Mouse (Mus musculus): ENCODE data around the gene Magi1.

The Magi1 gene

GRCm38 (mm10) chr6:93985111-93985510 lies 298.6 kb downstream of the Magi1 start:
- no peak for DNase-seq (ENCODE audit: low spot score in 2 of 2)

- DNase-seq (ENCODE audit: low spot score in 2 of 2): no peak
Observed at GRCm38 (mm10) chr6:93983551-93983950, 300.2 kb downstream of the Magi1 start.

- no peak for DNase-seq (ENCODE audit: low spot score in 2 of 2)
Observed at GRCm38 (mm10) chr6:93981211-93981610, 302.5 kb downstream of the Magi1 start.

DNA sequence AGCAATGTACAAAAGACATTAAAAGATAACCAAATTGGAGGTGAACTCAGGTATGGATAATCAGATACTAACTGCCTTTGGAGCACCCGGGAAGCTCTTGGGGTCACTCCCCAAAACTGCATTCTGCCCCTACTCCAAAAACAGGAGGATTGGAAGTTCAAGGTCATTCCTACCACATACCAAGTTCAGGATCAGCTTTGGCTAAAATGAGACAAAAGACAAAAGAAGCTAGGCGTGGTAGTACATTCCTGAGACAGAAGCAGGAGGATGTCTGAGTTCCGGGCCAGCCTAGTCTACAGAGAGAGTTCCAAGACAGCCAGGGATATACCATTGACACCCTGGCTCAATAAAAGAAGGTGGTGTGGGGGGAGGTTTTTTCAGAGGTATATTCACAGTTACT lies 304.5 kb downstream of the Magi1 start:
- DNase-seq (ENCODE audit: low spot score in 2 of 2): no peak

DNA sequence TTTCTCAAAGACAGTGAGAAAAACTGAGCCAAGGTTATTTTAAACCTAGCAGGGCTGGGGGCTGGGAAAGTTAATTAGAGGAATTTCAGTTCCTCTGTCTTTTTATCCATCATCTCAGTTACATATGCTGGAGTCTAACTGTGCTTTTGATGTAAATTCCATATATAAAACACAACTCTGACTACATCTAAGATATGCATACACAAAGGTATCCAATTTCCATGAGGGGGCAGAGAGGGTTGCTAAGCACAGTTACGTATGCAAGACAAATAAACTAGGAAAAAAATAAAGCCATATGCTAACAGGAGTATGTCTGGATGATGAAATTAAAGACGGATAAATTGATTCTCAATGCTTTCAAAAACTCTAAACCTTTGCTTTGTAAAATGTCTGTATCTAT lies 315.0 kb downstream of the Magi1 start:
- DNase-seq (ENCODE audit: low spot score in 2 of 2): no peak

DNA sequence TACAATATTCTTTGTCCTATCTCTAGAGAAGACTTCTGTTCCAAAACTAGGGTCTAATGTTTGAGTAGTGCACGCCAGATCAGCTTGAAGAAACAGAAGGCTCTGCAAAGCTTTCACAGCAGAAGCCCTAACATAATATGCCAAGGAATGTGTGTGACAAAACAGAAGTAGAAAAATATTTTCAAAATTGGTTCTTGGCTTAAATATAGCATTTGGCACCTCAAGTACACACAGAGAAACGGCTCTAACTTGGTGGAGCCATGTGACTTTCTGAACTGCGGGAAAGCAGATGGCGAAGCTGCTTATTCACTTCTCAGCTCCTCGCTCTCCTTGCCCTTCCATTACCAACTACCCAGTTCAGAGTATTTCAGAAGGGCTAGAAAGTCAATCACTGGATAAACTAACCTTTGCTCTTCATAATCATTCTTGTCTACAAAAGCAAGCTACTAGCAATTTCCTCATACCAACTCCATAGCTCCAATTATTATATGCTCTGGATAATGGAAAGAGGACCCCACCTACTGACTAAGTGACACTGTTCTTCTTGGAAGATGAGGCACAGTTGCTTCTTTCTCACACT lies 320.9 kb downstream of the Magi1 start:
- DNase-seq (ENCODE audit: low spot score in 2 of 2): no peak

- no peak for DNase-seq (ENCODE audit: low spot score in 2 of 2)
Observed at GRCm38 (mm10) chr6:93961782-93962181, 321.9 kb downstream of the Magi1 start.

GRCm38 (mm10) chr6:93957172-93957571 lies 326.5 kb downstream of the Magi1 start:
- DNase-seq (ENCODE audit: low spot score in 2 of 2): no peak

- DNase-seq (ENCODE audit: low spot score in 2 of 2): no peak
Observed at GRCm38 (mm10) chr6:93946612-93947011, 337.1 kb downstream of the Magi1 start.

DNA sequence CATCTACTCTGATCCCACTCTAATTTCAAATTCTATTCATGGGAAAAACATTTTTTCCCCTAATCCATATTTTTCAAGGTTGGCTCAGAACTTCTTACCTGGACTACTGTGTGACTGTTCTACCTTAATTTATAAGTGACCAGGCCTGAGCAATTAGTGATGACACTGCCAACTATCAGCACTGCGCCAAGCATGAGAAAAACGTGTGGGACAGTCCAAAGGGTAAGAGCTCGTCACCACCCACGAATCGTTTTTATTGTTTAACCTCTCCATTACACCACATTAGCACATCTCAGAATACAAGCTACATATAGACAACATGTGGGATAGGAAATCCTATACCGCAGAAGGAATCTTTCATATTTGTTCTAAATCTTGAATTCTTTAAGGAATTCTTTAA lies 347.4 kb downstream of the Magi1 start:
- DNase-seq (ENCODE audit: low spot score in 2 of 2): no peak

GRCm38 (mm10) chr6:93935793-93936192 lies 347.9 kb downstream of the Magi1 start:
- no peak for DNase-seq (ENCODE audit: low spot score in 2 of 2)

DNA sequence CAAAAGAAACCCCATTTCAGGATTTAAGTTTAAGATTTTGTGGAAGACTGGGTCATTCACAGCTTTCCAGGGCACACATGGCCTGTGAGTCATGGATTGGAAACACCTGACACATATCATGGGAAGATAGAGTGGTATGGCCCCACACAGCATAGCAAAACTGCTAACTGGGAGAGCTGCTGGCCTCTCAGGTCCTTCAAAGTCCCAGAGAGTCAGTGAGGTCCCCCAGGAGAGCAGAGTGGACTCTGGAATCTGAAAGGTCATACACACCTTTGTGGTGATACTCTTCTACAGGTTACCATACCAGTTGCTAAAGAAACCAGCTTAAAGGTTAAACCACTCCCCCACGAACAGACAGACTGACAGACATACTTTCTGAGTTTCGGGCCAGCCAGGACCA lies 349.0 kb downstream of the Magi1 start:
- no peak for DNase-seq (ENCODE audit: low spot score in 2 of 2)

DNA sequence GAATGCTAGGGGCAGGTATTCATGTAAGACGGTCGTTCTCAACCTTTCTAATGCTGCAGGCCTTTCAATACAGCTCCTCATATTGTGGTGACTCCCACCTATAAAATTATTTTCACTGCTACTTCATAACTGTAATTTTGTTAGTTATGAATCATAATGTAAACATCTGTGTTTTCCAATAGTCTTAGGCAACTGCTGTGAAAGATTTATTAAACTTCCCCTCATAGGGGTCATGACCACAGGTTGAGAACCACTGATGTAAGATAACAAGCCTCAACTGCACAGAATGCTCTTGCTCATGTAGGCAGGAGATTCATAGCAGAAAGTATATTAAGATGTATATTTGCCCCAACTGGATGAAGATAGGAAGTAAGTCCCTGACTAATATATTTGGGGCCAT lies 359.1 kb downstream of the Magi1 start:
- no peak for DNase-seq (ENCODE audit: low spot score in 2 of 2)

- no peak for DNase-seq (ENCODE audit: low spot score in 2 of 2)
Observed at GRCm38 (mm10) chr6:93923972-93924371, 359.7 kb downstream of the Magi1 start.

- DNase-seq (ENCODE audit: low spot score in 2 of 2): no peak
Observed at GRCm38 (mm10) chr6:93923351-93923750, 360.4 kb downstream of the Magi1 start.

GRCm38 (mm10) chr6:93922931-93923330 lies 360.8 kb downstream of the Magi1 start:
- no peak for DNase-seq (ENCODE audit: low spot score in 2 of 2)

DNA sequence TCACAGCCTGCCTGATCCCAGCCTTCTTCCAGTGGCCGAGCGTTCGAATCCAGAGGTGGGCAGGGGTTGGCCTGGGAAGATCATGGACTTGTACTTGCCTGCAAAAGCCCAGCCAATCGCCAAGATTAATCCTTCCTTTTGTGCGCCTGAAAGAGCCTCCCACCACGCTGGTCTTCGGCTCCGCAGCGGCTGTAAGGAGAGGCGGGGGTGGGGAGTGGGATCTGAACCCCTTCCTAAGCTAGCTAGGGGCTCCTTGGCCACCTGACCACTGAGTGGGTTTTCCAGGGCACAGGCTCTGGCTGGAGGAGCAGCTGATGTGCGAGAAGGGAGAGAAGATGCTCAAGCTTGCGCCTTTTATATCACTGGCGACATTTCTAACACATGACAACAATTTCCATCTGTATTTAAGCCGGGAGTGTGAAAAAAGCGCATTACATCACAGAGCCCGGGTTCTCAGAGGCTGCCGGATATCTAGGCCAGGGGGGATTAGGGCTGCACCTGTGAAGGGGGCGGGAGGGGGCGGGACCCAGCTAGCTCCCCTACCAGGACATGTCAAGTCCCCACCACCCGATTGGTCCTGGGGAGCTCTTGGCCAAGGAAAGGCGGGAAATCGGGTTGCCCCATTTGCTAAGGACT lies 370.4 kb downstream of the Magi1 start:
- DNase-seq (ENCODE audit: low spot score in 2 of 2): no peak

DNA sequence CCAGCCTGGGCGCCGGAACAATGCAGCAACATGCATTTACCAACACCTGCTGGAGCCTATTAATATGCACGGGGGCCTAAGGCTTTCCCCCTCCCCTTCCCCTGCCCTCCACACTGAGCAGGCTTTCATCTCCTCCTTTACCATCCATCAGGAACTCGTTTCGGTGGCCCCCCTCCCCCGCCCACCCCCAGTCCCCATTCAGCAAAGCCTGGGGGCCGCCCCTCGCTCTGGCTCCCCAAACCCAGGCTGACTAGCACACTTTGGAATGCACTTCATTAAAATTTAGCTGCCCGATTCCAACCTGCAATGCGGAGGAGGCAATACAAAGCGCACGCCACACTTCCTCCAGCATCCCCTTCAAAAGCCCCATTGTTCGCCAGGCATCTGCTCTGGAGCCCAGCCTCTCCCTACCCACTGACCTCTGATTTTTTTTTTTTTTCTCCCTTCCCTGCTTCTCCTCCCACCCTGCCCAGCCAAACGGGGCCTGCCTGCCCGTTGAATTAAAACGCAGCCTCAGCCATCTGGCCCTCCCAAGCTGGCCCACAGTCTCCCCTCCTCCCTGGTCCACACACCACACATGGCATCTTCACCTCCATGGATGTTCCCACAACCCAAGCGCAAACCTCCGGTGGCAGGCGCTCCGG lies 371.0 kb downstream of the Magi1 start:
- DNase-seq (ENCODE audit: low spot score in 2 of 2): no peak

DNA sequence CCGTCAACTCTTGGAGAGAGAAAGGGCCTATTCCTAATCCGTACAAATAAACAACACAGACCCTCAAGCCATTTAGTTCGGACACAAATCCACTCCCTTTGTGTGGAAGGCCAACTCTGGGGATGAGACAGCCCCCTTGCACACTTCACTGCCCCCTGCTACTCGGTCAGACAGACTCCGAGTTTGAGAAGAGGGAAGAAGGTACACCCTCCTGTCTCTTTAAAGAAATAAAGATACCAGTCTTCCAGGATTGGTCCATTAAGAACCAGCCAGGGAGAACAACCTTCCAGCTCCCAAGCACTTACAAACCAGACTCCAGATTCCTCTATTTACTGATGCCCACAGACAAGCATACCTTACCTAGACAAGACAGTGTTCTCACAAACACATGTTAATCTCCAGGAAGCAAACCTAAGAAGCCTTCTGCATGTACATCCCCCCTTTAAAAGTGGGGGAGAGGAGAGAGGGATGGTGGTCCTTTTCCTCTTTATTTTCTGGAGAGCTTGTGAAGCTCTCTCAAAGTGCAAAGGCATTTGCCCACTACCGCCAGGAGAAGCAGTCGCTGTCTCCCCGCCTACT lies 371.6 kb downstream of the Magi1 start:
- no peak for DNase-seq (ENCODE audit: low spot score in 2 of 2)

GRCm38 (mm10) chr6:93911420-93911819 lies 372.3 kb downstream of the Magi1 start:
- no peak for DNase-seq (ENCODE audit: low spot score in 2 of 2)

DNA sequence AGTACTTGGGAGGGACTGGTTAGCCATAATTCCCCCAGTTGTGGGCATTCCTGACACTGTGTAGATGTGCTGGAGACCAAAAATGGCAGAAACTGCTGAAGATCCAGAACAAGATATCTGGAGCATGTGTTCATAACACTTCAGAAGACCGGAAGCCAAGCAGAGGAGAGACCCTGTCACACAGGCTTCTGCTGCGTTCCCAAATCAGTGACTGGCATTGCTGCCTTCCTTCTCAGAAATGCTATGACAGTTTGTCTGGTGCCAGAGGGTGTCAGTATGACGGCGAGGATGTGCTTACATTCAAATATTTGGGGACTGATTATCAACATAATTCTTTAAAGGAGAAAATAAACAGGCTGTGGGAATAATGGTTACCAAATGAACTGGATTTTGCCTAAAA lies 373.7 kb downstream of the Magi1 start:
- no peak for DNase-seq (ENCODE audit: low spot score in 2 of 2)

DNA sequence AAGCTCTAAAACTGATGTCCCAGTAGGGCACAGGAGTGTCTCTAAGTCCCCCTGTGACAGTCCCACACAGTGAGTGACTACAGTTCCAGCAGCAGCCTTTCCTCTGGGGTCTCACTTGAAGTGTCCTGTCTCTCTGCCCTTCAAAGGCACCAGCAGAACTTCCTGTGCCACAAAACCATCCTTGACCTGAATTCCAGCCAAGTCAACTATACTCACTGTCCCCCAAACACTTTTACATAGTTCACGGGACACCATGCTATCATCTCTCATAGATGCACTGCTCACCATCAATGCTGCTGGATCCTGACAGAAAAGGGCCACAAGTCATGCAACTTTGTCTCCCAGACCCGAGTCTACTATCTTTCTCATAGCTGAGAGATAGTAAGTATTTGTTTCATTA lies 378.7 kb downstream of the Magi1 start:
- no peak for DNase-seq (ENCODE audit: low spot score in 2 of 2)

DNA sequence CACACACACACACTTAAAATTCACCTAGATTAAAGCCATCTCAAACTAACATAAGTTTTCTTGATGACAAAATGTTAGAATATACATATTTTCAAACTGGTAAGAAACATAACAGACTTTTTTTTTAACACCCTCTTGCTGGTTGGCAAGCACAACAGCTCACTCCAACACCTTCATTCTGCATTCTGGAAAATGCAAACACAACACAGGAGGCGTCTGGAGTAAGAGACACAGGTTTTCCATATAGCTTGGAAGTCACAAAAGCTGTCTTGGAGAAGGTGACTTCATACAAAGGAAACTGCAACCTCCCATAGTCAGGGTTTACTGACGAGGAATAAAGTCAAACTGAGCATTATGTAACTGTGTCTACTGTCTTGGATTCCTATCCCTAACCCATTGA lies 381.5 kb downstream of the Magi1 start:
- no peak for DNase-seq (ENCODE audit: low spot score in 2 of 2)
